Comparison of ENCODE assay signal across 9 mouse cellular contexts in genomic region chr5:136500307-136500871, GRCm38 (mm10).
DNase-seq lines count a peak whose midpoint lies in the region; ATAC-seq lines count a peak whose summit lies in the region.
"Had no signal": no experiment of that assay in that cellular context is flagged by ENCODE, and none has a peak within 500 bp of the region (broad histone marks: within the 10 kb centered on the region; RNA-seq: fewer than 3 reads in every experiment).

No protein-coding gene starts in this region.

- H3K9ac ChIP-seq in lung, embryonic 15.5 days = no peak overlapping the region
- no peak overlapping the region for H3K9ac ChIP-seq in liver, embryonic 13.5 days

- peak overlapping the region; percentile 39; the same call in 1 of the 2 replicates for H3K27ac ChIP-seq in lung, embryonic 15.5 days
- H3K27ac ChIP-seq in liver, embryonic 13.5 days = no peak overlapping the region
- H3K27ac ChIP-seq: layer of hippocampus, adult 2 months had no signal

- no peaks in the 10 kb centered on the region for H3K27me3 ChIP-seq in lung, embryonic 15.5 days
- no peaks in the 10 kb centered on the region for H3K27me3 ChIP-seq in liver, embryonic 13.5 days

- no peaks in the 10 kb centered on the region for H3K36me3 ChIP-seq in lung, embryonic 15.5 days
- no peaks in the 10 kb centered on the region for H3K36me3 ChIP-seq in liver, embryonic 13.5 days

- no peaks in the 10 kb centered on the region for H3K9me3 ChIP-seq in lung, embryonic 15.5 days
- H3K9me3 ChIP-seq in liver, embryonic 13.5 days (replicated peaks) = no peaks in the 10 kb centered on the region

- 34% methylated on average over 6 of the region's 6 CpGs for WGBS in lung, embryonic 15.5 days
- 27% methylated on average over 6 of the region's 6 CpGs for WGBS in liver, embryonic 13.5 days (ENCODE audit: insufficient replicate concordance)

- peak; percentile 62 for ATAC-seq in frontal cortex, adult (ENCODE audit: low TSS enrichment)
- 0 out of 2 replicates have a peak, but pooled peaks have one; percentile 25 for ATAC-seq in lung, embryonic 15.5 days (ENCODE audit: borderline replicate concordance, extremely low read depth, low FRiP score, low TSS enrichment)
- peak; percentile 20; the same call in 1 of the 2 replicates for ATAC-seq in liver, embryonic 13.5 days (ENCODE audit: low read depth)

- peaks cover 57% of the 10 kb centered on the region for H3K4me1 ChIP-seq in lung, embryonic 15.5 days
- peaks cover 62% of the 10 kb centered on the region for H3K4me1 ChIP-seq in liver, embryonic 13.5 days (replicated peaks)

- H3K4me2 ChIP-seq in lung, embryonic 15.5 days = no peak overlapping the region
- H3K4me2 ChIP-seq in liver, embryonic 13.5 days = no peak overlapping the region

- no peak for DNase-seq in frontal cortex, postnatal 25 days (ENCODE audit: low spot score in 2 of 2)
- no peak for DNase-seq in lung, postnatal 25 days (ENCODE audit: low spot score)
- peak; percentile 83 for DNase-seq in cerebellum, adult 9-10 months
- DNase-seq in liver, embryonic 13.5 days = no peak
- no peak for DNase-seq in layer of hippocampus, postnatal 25 days (ENCODE audit: extremely low spot score in 1 of 2, low spot score in 1 of 2)
- DNase-seq in layer of hippocampus, adult 18-20 months (ENCODE audit: low spot score in 2 of 2) = no peak

- H3K4me3 ChIP-seq in lung, embryonic 15.5 days = no peak overlapping the region
- no peak overlapping the region for H3K4me3 ChIP-seq in liver, embryonic 13.5 days (replicated peaks)
- H3K4me3 ChIP-seq: layer of hippocampus, adult 2 months had no signal
